Mouse (Mus musculus): ENCODE data around the gene Sod3. TPM values are rescaled to one million over a fixed set of nuclear protein-coding genes. Genes with fewer than 3 reads are reported as not detected.

Gene Sod3
- total RNA-seq, 2 experiments from 2014 or later, result 4.3 TPM

DNA sequence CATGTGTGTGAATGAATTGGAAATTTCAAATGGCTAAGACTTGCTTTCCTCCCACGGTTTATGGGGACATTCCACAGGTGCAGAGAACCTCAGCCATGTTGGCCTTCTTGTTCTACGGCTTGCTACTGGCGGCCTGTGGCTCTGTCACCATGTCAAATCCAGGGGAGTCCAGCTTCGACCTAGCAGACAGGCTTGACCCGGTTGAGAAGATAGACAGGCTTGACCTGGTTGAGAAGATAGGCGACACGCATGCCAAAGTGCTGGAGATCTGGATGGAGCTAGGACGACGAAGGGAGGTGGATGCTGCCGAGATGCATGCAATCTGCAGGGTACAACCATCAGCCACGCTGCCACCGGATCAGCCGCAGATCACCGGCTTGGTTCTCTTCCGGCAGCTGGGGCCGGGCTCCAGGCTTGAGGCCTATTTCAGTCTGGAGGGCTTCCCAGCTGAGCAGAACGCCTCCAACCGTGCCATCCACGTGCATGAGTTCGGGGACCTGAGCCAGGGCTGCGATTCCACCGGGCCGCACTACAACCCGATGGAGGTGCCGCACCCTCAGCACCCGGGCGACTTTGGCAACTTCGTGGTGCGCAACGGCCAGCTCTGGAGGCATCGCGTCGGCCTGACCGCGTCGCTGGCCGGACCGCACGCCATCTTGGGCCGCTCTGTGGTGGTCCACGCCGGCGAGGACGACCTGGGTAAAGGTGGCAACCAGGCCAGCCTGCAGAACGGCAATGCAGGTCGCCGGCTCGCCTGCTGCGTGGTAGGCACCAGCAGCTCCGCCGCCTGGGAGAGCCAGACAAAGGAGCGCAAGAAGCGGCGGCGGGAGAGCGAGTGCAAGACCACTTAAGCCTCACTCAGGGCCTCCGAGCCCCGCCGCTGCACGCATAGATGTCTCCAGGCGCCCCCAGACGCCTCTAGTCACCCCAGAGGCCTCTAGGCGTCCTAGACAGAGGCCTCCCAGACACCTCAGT lies 4.6 kb downstream of the Sod3 start:
- intact Hi-C loops (cut with DNase I), result no loop called here
- DNase-seq (ENCODE audit: extremely low spot score in 1 of 2, low spot score in 2 of 2), result peak in 1 of 2 experiments; percentile 40

DNA sequence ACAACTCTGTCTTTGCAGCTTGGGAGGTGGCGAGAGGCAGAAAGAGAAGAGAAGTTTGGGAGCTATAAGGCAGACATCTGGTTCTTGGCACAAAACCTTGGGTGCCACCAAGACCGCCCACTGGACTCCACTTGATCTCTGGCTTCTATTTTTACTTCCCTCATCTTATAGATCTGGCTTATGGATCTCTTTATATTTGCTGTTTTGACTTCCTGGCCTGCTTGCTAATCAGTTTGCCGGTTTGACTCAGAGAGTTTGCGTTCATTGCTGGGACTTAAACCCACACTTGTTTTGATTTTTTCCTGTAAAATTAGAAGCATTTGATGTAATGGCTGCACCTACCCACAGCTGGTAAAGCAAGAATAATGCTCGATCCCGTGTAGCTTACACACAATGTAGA lies 7.3 kb downstream of the Sod3 start:
- intact Hi-C loops (cut with DNase I), result no loop called here
- DNase-seq (ENCODE audit: extremely low spot score in 1 of 2, low spot score in 2 of 2), result no peak

DNA sequence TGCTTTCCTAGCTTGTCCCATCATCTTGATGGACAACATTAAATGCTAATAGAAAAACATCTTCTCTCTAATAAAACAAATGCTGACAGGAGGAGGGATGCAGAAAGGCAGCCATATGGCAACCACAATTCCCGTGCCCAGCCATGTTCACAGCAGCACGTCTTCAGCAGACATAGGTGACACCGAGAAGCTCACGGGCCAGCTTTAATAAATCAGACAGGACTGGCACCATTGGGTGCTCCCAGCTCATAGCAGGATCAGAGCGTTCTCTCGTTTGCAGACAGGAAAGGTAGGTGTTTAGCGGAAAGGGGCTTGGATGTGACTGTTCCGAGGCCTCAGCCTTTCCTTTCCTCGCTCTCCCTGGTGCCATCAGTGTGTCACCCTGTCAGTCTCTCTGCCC lies 12.3 kb downstream of the Sod3 start:
- intact Hi-C loops (cut with DNase I), result no loop called here
- DNase-seq (ENCODE audit: extremely low spot score in 1 of 2, low spot score in 2 of 2), result no peak

DNA sequence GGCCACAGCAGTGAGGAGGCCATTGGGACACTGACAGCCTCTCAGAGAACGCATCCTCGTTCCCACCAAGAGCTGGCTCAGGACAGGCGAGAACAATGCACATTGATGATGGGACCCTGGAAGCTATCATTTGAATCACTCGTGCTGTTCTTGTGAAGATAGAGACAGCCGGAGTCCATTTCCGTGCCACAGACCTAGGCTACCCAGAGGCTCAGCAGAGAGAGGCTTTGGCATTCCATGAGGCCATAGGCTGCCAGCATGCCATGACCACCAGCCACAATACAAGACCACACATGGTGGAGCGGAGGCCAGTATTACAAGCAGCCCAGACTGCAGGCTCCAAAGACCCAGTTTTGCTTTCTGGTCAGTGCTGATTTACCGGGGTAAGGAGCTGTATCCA lies 19.2 kb downstream of the Sod3 start:
- intact Hi-C loops (cut with DNase I), result no loop called here
- no peak for DNase-seq (ENCODE audit: extremely low spot score in 1 of 2, low spot score in 2 of 2)

DNA sequence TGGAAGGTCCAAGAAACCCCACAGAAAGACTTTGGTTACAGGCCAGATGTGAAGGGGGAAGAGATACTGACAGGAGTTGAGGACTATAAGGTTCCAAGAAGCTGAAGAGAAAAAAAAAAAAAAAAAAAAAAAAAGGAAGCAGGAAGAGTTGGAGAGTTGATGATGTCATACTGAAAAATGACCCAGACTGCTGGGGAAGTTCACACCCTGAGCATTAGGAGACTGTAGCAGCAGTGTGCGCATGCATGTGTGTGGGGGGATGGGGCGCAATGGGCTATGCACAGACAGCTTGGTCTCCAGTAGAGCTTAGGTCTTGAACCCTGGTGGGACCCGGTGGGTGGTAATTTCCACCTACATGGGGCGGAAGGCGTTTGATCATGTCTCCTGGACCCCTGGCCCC lies 20.2 kb downstream of the Sod3 start:
- intact Hi-C loops (cut with DNase I), result no loop called here
- DNase-seq (ENCODE audit: extremely low spot score in 1 of 2, low spot score in 2 of 2), result no peak

DNA sequence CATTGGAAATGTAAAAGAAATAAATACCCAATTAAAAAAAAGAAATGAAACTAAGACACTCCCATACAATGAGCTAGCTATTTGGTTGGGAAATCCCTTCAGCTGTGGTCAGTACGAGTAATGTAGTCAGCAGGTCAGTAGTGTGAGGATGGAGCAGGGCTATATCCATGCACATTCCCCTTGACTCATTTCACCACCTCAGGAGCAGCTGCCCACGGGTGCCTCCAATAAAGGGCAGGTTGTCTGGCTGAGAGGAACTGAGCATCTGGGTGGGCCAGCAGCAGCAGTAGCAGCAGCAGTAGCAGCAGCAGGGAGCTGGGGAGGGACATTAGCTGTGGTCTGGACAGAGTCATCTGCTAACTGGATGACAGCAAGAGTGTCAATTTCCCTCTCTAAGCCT lies 22.4 kb downstream of the Sod3 start:
- no peak for DNase-seq (ENCODE audit: extremely low spot score in 1 of 2, low spot score in 2 of 2)

DNA sequence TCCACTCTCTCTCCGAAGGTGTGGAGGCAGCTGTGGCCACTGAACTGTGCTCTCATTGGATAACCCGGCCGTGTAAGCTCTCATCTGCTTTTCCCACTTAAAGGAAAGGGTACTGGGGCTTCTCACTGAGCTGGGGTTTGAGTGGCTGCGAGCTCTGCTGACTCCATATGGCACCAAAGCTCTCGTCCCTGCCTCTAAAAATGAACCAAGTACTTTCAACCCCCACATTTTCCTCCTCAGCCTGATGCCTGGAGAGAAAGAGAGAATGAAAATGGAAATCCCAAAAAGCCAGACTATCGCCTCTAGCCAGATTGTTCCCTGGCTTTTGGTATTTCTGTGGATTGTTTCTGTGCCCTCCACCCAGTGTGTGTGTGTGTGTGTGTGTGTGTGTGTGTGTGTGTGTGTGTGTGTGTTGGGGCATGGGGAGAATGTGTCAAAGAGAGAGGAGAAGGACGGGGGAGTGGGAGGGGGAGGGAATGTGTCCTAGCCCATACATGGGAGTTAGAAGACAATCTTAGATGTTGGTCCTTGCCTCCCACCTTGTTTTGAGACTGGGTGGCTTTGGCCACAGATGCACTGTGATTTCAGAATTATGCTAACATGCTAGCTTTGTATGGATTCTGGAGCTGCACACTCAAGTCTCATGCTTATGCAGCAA lies 24.6 kb downstream of the Sod3 start:
- DNase-seq (ENCODE audit: extremely low spot score in 1 of 2, low spot score in 2 of 2), result no peak
- intact Hi-C loops (cut with DNase I), result no loop called here

More for the DNA sequence above, 22.4 kb downstream of the Sod3 start:
- intact Hi-C loops (cut with DNase I), result no loop called here

DNA sequence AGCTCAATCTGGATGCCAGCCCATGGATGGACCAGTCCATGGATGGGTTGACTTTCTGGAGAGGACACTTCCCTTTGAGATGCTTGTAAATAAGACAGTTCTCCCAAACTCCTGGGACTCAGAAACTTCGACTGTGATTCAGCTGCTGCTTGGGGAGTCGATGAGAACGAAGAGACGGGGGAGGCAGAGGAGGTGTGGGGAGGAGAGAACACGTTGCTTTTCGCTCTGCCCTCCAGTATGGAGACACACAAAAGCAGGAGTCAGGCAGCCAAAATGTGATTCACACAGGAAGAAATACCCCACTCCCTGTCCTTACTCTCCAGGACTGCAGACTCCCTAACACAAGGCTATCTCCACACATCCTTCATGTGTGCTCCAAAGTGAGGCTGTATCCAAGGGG lies 26.8 kb downstream of the Sod3 start:
- intact Hi-C loops (cut with DNase I), result no loop called here

DNA sequence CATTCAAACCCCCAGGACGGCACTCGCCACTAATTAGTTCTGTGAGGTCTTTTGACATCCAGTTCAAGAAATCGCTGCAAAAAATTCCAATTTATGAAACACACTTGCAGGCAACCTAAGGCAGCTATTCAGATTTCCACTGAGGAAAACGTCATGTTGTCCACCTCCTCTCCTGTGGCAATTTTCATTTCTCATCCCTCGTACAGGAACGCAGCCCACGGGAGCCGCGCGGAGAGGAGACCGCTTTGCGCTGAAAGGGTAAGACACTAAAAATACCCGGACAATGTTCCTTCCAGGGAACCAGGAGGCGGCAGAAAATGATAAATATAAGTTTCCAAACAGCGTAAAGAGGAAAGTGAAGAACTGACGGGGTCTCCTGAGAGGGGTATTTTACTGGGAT lies 27.9 kb downstream of the Sod3 start:
- DNase-seq (ENCODE audit: extremely low spot score in 1 of 2, low spot score in 2 of 2), result no peak

More for the DNA sequence above, 26.8 kb downstream of the Sod3 start:
- no peak for DNase-seq (ENCODE audit: extremely low spot score in 1 of 2, low spot score in 2 of 2)

DNA sequence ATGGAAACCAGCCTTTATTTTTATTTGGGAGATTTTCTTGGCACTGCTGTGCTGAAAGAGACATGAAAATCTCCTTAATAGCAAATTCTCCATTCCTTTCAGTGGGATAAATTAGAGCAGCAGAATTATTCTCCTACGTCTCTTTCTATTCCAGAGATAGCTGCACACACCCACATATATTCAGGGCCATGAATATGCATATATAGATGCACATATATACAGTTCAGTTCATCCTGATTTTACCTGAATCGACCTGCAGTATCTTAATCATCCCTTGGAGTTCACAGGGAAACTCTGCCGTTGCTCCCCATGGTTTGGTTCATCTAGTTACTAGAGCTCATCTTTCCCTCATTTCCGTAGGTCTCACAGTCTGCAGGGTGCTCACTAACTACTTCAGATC lies 30.2 kb downstream of the Sod3 start:
- intact Hi-C loops (cut with DNase I), result no loop called here
- no peak for DNase-seq (ENCODE audit: extremely low spot score in 1 of 2, low spot score in 2 of 2)

More for the DNA sequence above, 27.9 kb downstream of the Sod3 start:
- intact Hi-C loops (cut with DNase I), result no loop called here

DNA sequence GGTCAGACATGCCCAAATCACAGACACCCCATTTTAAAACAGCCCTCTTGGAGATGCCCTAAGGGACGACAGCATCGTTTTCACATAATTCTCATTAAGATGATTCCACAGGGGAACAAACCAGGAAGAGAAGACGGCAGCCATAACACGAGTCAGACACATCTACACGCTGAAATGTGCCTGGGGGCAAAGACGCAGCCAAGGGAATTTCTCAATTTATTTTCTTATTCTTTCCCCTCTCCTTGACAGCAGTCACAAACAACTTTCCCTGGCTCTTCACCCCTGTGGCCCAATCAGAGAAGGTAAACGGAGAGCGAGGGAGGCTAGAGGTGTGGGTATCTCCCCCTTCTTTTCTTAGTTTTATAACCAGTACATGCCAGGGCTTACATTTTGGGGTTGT lies 40.8 kb downstream of the Sod3 start:
- intact Hi-C loops (cut with DNase I), result no loop called here
- no peak for DNase-seq (ENCODE audit: extremely low spot score in 1 of 2, low spot score in 2 of 2)

DNA sequence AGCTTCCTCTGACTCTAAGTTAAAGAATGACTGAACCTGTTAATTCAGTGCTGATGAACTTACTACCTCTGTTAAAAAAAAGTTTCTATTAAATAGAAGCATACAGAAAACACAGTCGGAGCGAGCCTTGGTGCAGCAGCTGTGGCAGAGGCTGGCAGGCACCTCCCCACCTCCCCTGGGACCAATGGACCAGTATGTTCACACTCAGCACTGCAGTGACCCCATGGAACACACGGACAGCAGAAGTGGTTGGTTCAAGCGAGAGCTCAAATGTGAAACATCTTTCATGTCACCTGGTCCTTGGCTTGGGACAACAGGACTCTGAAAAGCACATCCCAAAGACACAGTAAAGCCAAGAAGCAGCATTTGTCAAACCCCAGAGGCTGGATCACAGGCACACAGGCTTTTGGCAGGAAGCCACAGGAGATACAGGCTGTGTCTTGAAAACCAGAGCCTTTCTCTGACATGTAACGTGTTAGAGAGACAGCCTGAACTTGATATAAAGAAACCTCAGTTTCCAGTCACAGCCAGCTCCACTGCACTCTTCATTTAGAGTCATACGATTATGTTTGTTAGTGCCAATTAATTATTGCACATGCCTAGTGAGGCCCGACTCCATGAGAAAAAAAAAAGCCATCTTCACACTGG lies 45.2 kb downstream of the Sod3 start:
- intact Hi-C loops (cut with DNase I), result no loop called here
- DNase-seq (ENCODE audit: extremely low spot score in 1 of 2, low spot score in 2 of 2), result peak in 1 of 2 experiments; percentile 30

DNA sequence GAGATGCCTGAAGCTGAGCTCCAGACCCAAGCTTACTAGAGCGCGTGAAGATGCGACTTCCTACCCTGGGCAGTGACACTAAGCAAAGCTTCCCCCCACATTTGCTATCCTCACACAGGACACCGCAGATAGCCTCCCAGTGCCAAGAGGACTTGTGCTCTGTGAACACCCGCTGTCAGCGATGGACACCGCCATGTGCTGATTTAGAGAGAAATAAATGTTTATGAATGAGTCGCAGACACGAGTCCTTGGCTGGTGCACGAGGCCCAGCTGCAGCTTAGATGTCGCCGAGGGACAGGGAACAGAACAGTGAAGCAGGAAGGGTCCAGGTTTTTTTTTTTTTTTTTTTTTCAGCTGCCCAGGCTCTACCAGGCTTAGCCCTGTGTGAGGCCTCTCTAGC lies 46.6 kb downstream of the Sod3 start:
- no peak for DNase-seq (ENCODE audit: extremely low spot score in 1 of 2, low spot score in 2 of 2)

DNA sequence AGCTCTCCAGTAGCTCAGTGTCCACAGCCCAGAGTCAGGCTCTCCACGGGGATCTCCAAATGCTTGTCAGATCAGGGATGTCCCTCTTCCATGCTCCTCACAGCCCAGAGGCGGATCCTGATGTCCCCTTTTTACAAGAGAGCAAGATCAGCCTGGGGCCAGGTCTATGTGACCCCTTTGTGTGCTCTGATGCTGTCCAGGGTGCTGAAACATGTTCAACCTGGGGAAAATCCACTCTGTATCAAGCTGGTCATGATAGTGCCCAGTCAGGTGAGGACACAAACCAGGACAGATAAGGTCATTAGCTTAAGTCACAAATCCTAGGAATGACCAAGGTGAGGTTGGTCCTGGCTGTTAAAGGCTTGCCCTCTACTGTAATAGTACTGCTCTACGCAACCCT lies 48.0 kb downstream of the Sod3 start:
- intact Hi-C loops (cut with DNase I), result no loop called here
- DNase-seq (ENCODE audit: extremely low spot score in 1 of 2, low spot score in 2 of 2), result no peak

More for the DNA sequence above, 46.6 kb downstream of the Sod3 start:
- intact Hi-C loops (cut with DNase I), result no loop called here

DNA sequence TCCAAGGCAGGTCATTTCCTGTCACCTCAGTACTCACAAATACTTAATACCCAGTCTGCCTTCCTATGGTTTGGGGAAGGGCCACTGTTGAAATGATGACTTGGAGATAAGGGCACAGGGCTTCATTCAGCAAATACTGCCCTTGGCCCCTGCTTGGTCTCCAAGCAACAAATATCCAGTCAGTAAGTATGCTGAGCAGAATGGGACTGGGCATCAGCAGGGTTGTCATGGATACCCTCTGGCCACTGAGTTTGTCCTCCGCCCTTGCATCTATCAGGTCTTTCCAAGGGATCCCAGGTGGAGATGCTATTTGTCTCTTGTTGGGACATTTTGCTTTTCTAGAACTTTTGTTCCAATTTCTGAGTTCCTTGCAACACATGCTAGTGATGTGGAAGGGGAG lies 51.6 kb downstream of the Sod3 start:
- intact Hi-C loops (cut with DNase I), result no loop called here
- DNase-seq (ENCODE audit: extremely low spot score in 1 of 2, low spot score in 2 of 2), result no peak

DNA sequence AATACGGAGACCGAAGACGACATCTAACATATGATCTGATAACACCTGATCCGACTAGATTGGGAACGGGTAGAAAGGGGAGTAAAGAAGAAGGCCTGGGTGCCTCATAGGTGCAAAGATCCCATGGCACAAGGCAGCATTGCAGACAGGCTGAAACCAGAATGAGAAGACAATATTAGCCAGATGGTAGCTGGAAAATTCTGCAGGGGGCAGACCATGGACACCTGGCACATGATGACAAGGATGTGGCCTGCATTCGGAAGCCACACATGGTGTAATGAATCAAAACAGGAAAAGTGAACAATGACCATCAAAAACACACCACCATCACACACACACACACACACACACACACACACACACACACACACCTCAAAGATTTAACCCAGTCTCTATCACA lies 52.3 kb downstream of the Sod3 start:
- intact Hi-C loops (cut with DNase I), result no loop called here
- DNase-seq (ENCODE audit: extremely low spot score in 1 of 2, low spot score in 2 of 2), result no peak

DNA sequence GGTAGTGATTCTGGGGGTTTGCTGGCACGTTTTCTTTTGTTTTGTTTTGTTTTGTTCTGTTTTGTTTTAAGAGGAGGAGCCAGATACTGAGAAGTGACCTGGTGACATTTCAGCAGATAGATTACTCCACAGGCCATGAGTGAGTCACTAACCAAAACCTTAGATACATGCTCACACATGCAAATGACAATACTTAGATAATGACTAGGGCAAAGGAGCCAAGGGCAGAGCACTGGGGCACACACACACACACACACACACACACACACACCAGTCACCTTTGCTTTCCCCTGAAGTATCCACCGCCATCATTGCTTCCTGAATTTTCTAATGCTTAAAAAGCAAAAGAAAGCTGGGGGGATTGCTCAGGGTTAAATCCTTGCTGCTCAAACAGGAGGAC lies 52.9 kb downstream of the Sod3 start:
- intact Hi-C loops (cut with DNase I), result no loop called here
- no peak for DNase-seq (ENCODE audit: extremely low spot score in 1 of 2, low spot score in 2 of 2)

Data from left cerebral cortex, postnatal 10 days (tissue).